In the genomic region with DNA sequence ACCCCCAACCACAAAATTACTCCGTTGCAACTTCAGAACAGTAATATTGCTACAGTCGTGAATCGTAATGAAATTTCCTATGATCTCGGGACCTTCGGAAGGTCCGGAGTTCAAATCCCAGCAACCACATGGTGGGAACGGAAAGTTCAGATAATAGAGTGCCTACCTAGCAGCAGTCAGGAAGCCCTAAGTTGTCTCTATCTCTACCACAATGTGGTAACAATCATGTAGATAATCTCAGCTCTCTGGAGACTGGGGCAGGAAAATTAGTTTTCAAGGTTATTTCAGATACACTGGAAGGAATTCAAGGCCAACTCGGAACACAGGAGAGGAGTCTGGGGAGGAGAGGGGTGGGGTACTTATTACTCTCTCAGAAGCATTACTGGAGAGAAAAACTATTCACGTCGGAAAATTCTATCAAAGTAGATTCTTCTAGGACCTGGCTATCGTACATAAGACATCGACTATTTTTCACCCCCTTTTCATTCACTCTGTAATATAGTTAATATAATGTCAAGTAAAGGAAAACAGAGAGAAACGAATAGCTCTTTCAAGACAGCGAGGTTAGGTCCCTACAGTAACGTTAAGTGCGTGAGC, we compare ENCODE assay signal across 8 mouse cellular contexts. TPM values are rescaled to one million over a fixed set of nuclear protein-coding genes. Genes with fewer than 3 reads are reported as not detected.
DNase-seq lines count a peak whose midpoint lies in the region; ATAC-seq and TF ChIP-seq lines count a peak whose summit lies in the region.

No protein-coding gene starts in this region.

- TF ChIP-seq CTCF in CH12.LX (conservative IDR thresholded peaks at IDR 0.05 in 1 of 2, IDR thresholded peaks at IDR 0.05 in 1 of 2; ENCODE audit: low read depth in 2 of 2, low read length in 2 of 2) = no peak
- TF ChIP-seq CTCF in liver, embryonic 14.5 days (IDR thresholded peaks at IDR 0.05; ENCODE audit: low read depth) = no peak

- TF ChIP-seq POLR2A in CH12.LX (IDR thresholded peaks at IDR 0.05; ENCODE audit: low read depth, low read length) = no peak; the same call in 1 of the 2 replicates

- H3K4me3 ChIP-seq in CH12.LX (replicated peaks in 1 of 3; ENCODE audit: low read depth in 2 of 3, low read length in 2 of 3, poor library complexity in 1 of 3) = peak overlapping the region; percentile 30 to 99 (median 94)
- peak overlapping the region; percentile 86 for H3K4me3 ChIP-seq in forebrain, embryonic 13.5 days
- H3K4me3 ChIP-seq in liver, embryonic 14.5 days (ENCODE audit: insufficient read depth in 1 of 2, low read depth in 2 of 2, low read length in 2 of 2) = peak overlapping the region; percentile 75 to 99

- peaks cover 33% of the 10 kb centered on the region for H3K79me2 ChIP-seq in CH12.LX (replicated peaks; ENCODE audit: control insufficient read depth, extremely low read depth, insufficient read depth, poor library complexity, severe bottlenecking)

- 0 out of 2 replicates have a peak overlapping the region, but pooled peaks have one; percentile 20 for H3K27ac ChIP-seq in CH12.LX (ENCODE audit: insufficient read depth, low read depth)
- peak overlapping the region; percentile 91 for H3K27ac ChIP-seq in forebrain, embryonic 13.5 days
- H3K27ac ChIP-seq in liver, embryonic 14.5 days = peak overlapping the region; percentile 83; the same call in 1 of the 2 replicates

- peaks cover 6 to 42% of the 10 kb centered on the region in 2 experiments; a peak in 3 of 4 replicates for H3K4me1 ChIP-seq in CH12.LX (ENCODE audit: control insufficient read depth in 1 of 2, insufficient read depth in 2 of 2)
- H3K4me1 ChIP-seq in forebrain, embryonic 13.5 days = peaks cover 22% of the 10 kb centered on the region
- H3K4me1 ChIP-seq in liver, embryonic 14.5 days (replicated peaks; ENCODE audit: control insufficient read depth in 2 of 2, insufficient read depth in 2 of 2, low read length in 1 of 2) = peaks cover 22 to 32% of the 10 kb centered on the region in 2 experiments

- in situ Hi-C loops in CH12.LX (cut with MboI; ENCODE audit: low pct_ligation_motif_present, low pct_unique_long_range_greater_than_20kb, low sequenced_read_pairs) = no loop called here

- H3K9me3 ChIP-seq in CH12.LX (replicated peaks; ENCODE audit: low read length) = no peaks in the 10 kb centered on the region
- H3K9me3 ChIP-seq in forebrain, embryonic 13.5 days (replicated peaks) = no peaks in the 10 kb centered on the region
- H3K9me3 ChIP-seq in liver, embryonic 14.5 days (ENCODE audit: control insufficient read depth, low read length) = no peaks in the 10 kb centered on the region

- no peaks in the 10 kb centered on the region for H3K27me3 ChIP-seq in CH12.LX (replicated peaks)
- no peaks in the 10 kb centered on the region for H3K27me3 ChIP-seq in forebrain, embryonic 13.5 days
- H3K27me3 ChIP-seq in liver, embryonic 14.5 days (ENCODE audit: control insufficient read depth, insufficient read depth, low read length) = no peaks in the 10 kb centered on the region

- no peak for TF ChIP-seq RAD21 in CH12.LX (IDR thresholded peaks at IDR 0.05; ENCODE audit: low read depth, low read length)

- peak overlapping the region; percentile 87 for H3K9ac ChIP-seq in CH12.LX (ENCODE audit: insufficient read depth, low read depth)
- peak overlapping the region; percentile 96 for H3K9ac ChIP-seq in forebrain, embryonic 13.5 days
- peak overlapping the region; percentile 98 for H3K9ac ChIP-seq in liver, embryonic 14.5 days (replicated peaks)

- DNase-seq in heart, adult 11 months = peak; percentile 84
- DNase-seq in heart, adult 18-20 months = no peak
- DNase-seq in CH12.LX (ENCODE audit: extremely low read depth) = no peak
- no peak for DNase-seq in liver, embryonic 14.5 days (ENCODE audit: low read depth in 3 of 3, low spot score in 3 of 3)
- DNase-seq in natural killer cell, adult 2 months (ENCODE audit: low spot score in 2 of 2) = no peak
- DNase-seq in cerebellum, adult 9-10 months = no peak
- DNase-seq in spleen, postnatal 10 days (ENCODE audit: low spot score in 2 of 2) = no peak

- dilution Hi-C loops in CH12.LX (cut with MboI; ENCODE audit: extremely low pct_ligation_motif_present, extremely low pct_unique_long_range_greater_than_20kb, low sequenced_read_pairs) = no loop called here

- H3K4me2 ChIP-seq in CH12.LX (ENCODE audit: insufficient read depth, low read depth, poor library complexity, severe bottlenecking) = peak overlapping the region; percentile 86
- peak overlapping the region; percentile 72 for H3K4me2 ChIP-seq in forebrain, embryonic 13.5 days
- H3K4me2 ChIP-seq in liver, embryonic 14.5 days (ENCODE audit: low read depth) = peak overlapping the region; percentile 75

- ATAC-seq in forebrain, embryonic 13.5 days = no peak; the same call in 1 of the 2 replicates
- ATAC-seq in liver, embryonic 14.5 days (ENCODE audit: insufficient read depth) = peak; percentile 12; the same call in 1 of the 2 replicates

- no peak; the same call in 1 of the 2 replicates for TF ChIP-seq EP300 in CH12.LX (IDR thresholded peaks at IDR 0.05; ENCODE audit: low read length)
- no peak for TF ChIP-seq EP300 in liver, embryonic 14.5 days (IDR thresholded peaks at IDR 0.05; ENCODE audit: low read depth)

- H3K36me3 ChIP-seq in CH12.LX (replicated peaks in 1 of 2; ENCODE audit: control insufficient read depth in 1 of 2, insufficient read depth in 1 of 2, low read length in 1 of 2) = peaks cover 0 to 14% of the 10 kb centered on the region in 2 experiments
- peaks cover 7% of the 10 kb centered on the region; the same call in 1 of the 2 replicates for H3K36me3 ChIP-seq in forebrain, embryonic 13.5 days (ENCODE audit: poor library complexity, severe bottlenecking)
- no peaks in the 10 kb centered on the region for H3K36me3 ChIP-seq in liver, embryonic 14.5 days (replicated peaks; ENCODE audit: control insufficient read depth, insufficient read depth, low read depth)

- WGBS in forebrain, embryonic 13.5 days = 38% methylated on average over 16 of the region's 16 CpGs
- 21% methylated on average over 16 of the region's 16 CpGs for WGBS in liver, embryonic 14.5 days (ENCODE audit: insufficient replicate concordance)

TF ChIP-seq in CH12.LX, 34 proteins besides CTCF, POLR2A, EP300 and RAD21:
- 0 out of 2 replicates have a peak, but pooled peaks have one; percentile 9 for TF ChIP-seq MAZ (IDR thresholded peaks at IDR 0.05; ENCODE audit: low read depth, low read length)
- no peak for TF ChIP-seq HCFC1 (IDR thresholded peaks at IDR 0.05; ENCODE audit: low read depth, low read length)
- TF ChIP-seq ZKSCAN1 (IDR thresholded peaks at IDR 0.05; ENCODE audit: borderline replicate concordance, low read depth, low read length) = no peak
- TF ChIP-seq SIN3A (IDR thresholded peaks at IDR 0.05; ENCODE audit: low read length) = peak; percentile 44; the same call in 1 of the 2 replicates
- TF ChIP-seq MYC (IDR thresholded peaks at IDR 0.05; ENCODE audit: low read depth, low read length) = 0 out of 2 replicates have a peak, but pooled peaks have one; percentile 19
- TF ChIP-seq MXI1 (IDR thresholded peaks at IDR 0.05; ENCODE audit: low read depth, low read length) = peak; percentile 30; the same call in 1 of the 2 replicates
- TF ChIP-seq MAX (IDR thresholded peaks at IDR 0.05; ENCODE audit: low read length) = 0 out of 2 replicates have a peak, but pooled peaks have one; percentile 68
- TF ChIP-seq CHD1 (IDR thresholded peaks at IDR 0.05; ENCODE audit: low read depth, low read length) = peak; percentile 80; the same call in 1 of the 2 replicates
- peak; percentile 87; the same call in 1 of the 2 replicates for TF ChIP-seq POLR2AphosphoS2 (IDR thresholded peaks at IDR 0.05; ENCODE audit: low read depth, low read length)
- peak; percentile 9; the same call in 1 of the 2 replicates for TF ChIP-seq ZMIZ1 (IDR thresholded peaks at IDR 0.05; ENCODE audit: low read depth, low read length)

RNA-seq across cellular contexts. Expression of a gene that starts 0.5 kb away (rescaled TPM):
- 100 to 1,000 TPM; 101 to 103 TPM for total RNA-seq in heart, adult 18-20 months (2021)
- total RNA-seq in CH12.LX (2012; rRNA removed) (54.3 and 67.5 TPM in 2 replicates), CH12.LX (2014; rRNA removed) (104 and 117 TPM in 2 replicates)
- polyA plus RNA-seq in CH12.LX (2012; ENCODE audit: insufficient read length, low read depth) = 88.1 and 89.7 TPM in 2 replicates
- 104 TPM in 2 replicates for polyA plus RNA-seq in forebrain, embryonic 13.5 days (2015; fragmentation: Nextera tagmentation; extraction: Ambion mirVana)
- polyA plus RNA-seq in liver, embryonic 14.5 days (2012; rRNA removed) = 13.9 and 23.8 TPM in 2 replicates
- polyA plus RNA-seq in liver, embryonic 14.5 days (2014; fragmentation: Nextera tagmentation; extraction: Ambion mirVana) = 46.6 and 49.4 TPM in 2 replicates

RNA-seq across cellular contexts. Expression of a gene that starts 23.5 kb away (rescaled TPM):
- 10 to 100 TPM; 50.2 to 56.3 TPM for total RNA-seq in heart, adult 18-20 months (2021)
- total RNA-seq in CH12.LX (2012; rRNA removed) (51.1 and 65.5 TPM in 2 replicates), CH12.LX (2014; rRNA removed) (156 and 179 TPM in 2 replicates)
- 94.2 and 109 TPM in 2 replicates for polyA plus RNA-seq in CH12.LX (2012; ENCODE audit: insufficient read length, low read depth)
- polyA plus RNA-seq in forebrain, embryonic 13.5 days (2015; fragmentation: Nextera tagmentation; extraction: Ambion mirVana) = 237 and 247 TPM in 2 replicates
- 34.6 and 55.2 TPM in 2 replicates for polyA plus RNA-seq in liver, embryonic 14.5 days (2012; rRNA removed)
- polyA plus RNA-seq in liver, embryonic 14.5 days (2014; fragmentation: Nextera tagmentation; extraction: Ambion mirVana) = 148 and 150 TPM in 2 replicates

RNA-seq across cellular contexts. Expression of a gene that starts 49.1 kb away (rescaled TPM):
- total RNA-seq in heart, adult 18-20 months (2021) = not detected
- 0.04 TPM in 1 of 2 replicates, not detected in the other for total RNA-seq in CH12.LX (2012; rRNA removed)
- total RNA-seq in CH12.LX (2014; rRNA removed) = 0.04 TPM in 1 of 2 replicates, not detected in the other
- polyA plus RNA-seq in CH12.LX (2012; ENCODE audit: insufficient read length, low read depth) = not detected in 2 replicates
- polyA plus RNA-seq in forebrain, embryonic 13.5 days (2015; fragmentation: Nextera tagmentation; extraction: Ambion mirVana) = not detected in 2 replicates
- not detected in 2 replicates for polyA plus RNA-seq in liver, embryonic 14.5 days (2012; rRNA removed)
- polyA plus RNA-seq in liver, embryonic 14.5 days (2014; fragmentation: Nextera tagmentation; extraction: Ambion mirVana) = not detected in 2 replicates

Comparison
In these comparisons a context has a peak if more than half of its experiments do, and no peak if none do; other contexts are left out.
1. H3K27ac ChIP-seq: peak in every context shown above with its lines; median percentile 91 in forebrain, embryonic 13.5 days; 83 in liver, embryonic 14.5 days; 20 in CH12.LX.